Mouse (Mus musculus) brown adipose tissue, adult 24 weeks (tissue): ENCODE results near the gene Kcnq1. TPM values are rescaled to one million over a fixed set of nuclear protein-coding genes. Genes with fewer than 3 reads are reported as not detected.

Source experiments
- H3K27ac ChIP-seq: fragments of 200-500 bp; replicated peaks from 2 replicates; pipeline ENCODE4 v1.5.1; 2012; ENCODE audit warnings: low read depth, mild to moderate bottlenecking, low read length
- H3K4me1 ChIP-seq: fragments of 200-500 bp; 2 replicates; pipeline ENCODE4 v1.6.1; 2012; ENCODE audit warnings: low read length, mixed read lengths; ENCODE audit not compliant: control insufficient read depth, insufficient read depth, insufficient read length
- H3K4me3 ChIP-seq: fragments of 200-500 bp; 2 replicates; pipeline ENCODE4 v1.5.1; 2012; ENCODE audit warnings: low read depth, mild to moderate bottlenecking, low read length, moderate library complexity; ENCODE audit not compliant: insufficient read depth
- polyA plus RNA-seq: library from polyadenylated mRNA; stranded (reverse); fragments of >200 nt; gene quantifications from 2 replicates; pipeline ENCODE4 v1.2.4, GENCODE M21; 2012; ENCODE audit not compliant: missing spikeins, insufficient read depth, insufficient read length

Kcnq1 gene
- polyA plus RNA-seq, 1 experiment, result 0.36 TPM

- peaks cover 47% of the 10 kb centered on the region for H3K4me1 ChIP-seq
- H3K4me3 ChIP-seq, result no peak overlapping the region
- peak overlapping the region; percentile 45; the same call in 1 of the 2 replicates for H3K27ac ChIP-seq
These were observed 310.2 kb downstream of the Kcnq1 start for GRCm38 (mm10) chr7:143416406-143416805.

- 0 out of 2 replicates have a peak overlapping the region, but pooled peaks have one; percentile 5 for H3K27ac ChIP-seq
- H3K4me3 ChIP-seq, result no peak overlapping the region
These were observed 311.7 kb downstream of the Kcnq1 start for GRCm38 (mm10) chr7:143417875-143418274.

DNA sequence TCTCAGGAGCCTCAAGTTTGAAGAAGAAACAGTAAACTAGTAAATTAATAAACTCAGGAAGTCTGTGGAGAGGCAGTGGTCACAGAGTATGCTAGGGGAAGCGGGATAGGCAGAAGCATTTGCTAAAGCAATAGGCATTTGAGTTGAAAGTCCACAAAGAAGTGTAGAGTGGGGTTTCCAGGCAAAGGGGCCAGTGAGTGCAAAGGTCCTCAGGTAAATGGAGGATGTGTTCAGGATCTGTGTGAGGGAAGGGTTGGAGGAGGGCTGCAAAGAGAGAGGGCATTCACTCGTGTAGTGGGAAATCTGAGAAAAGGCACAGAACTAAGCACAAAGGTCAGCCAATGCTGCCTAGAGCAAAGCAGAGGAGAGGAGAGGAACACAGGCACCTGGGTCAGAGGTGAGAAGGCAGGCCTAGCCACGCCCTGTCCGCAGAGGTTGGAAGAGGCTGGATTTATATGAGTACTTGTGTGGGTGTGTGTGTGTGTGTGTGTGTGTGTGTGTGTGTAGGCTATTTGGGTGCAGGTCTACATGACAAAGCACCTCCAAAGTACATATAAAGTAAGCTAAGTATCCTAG, 313.5 kb downstream of the Kcnq1 start:
- no peak overlapping the region for H3K4me3 ChIP-seq
- H3K4me1 ChIP-seq, result peaks cover 28% of the 10 kb centered on the region
- no peak overlapping the region for H3K27ac ChIP-seq

More at GRCm38 (mm10) chr7:143417875-143418274, 311.7 kb downstream of the Kcnq1 start:
- H3K4me1 ChIP-seq, result peaks cover 37% of the 10 kb centered on the region

DNA sequence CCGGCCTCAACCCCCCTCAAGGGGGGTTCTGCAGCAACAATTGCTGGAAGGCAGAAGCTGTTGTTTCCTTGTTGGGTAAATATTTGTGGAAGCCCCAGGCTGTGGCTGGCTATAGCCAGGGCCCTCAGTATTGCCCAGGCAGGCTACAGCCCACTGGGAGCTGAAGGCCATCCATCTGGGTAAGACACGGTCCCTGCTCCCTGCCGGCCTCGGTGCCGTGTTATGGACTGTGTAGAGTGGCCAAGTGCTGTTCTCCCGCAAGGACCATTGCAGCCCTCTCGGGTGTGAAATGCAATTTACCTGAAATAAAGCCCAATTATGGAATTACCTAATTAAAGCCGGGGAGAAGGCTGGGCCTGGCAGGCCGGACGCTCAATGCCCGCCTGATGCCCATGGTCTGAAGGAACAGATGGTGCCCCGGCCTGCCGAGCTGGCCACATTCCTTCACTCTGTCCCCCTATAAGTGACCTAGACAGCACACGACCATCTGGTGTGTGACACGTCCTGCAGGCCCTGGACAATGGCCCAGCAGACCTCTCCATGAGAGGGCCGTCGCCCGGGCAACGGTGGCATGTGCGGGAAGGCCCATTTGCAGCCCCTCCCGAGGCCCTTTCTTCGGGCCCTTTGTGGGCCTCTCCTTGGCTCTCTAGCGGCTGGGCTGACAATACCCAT, 322.1 kb downstream of the Kcnq1 start:
- Histone ChIP-seq H3K4me3 (peak overlapping the region; percentile 1; the same call in 1 of the 2 replicates), H3K27ac (peak overlapping the region; percentile 60)

GRCm38 (mm10) chr7:143428814-143429499, 322.8 kb downstream of the Kcnq1 start:
- Histone ChIP-seq H3K27ac (peak overlapping the region; percentile 60), H3K4me3 (no peak overlapping the region)

More for the DNA sequence above, 322.1 kb downstream of the Kcnq1 start:
- H3K4me1 ChIP-seq, result peaks cover 20% of the 10 kb centered on the region

DNA sequence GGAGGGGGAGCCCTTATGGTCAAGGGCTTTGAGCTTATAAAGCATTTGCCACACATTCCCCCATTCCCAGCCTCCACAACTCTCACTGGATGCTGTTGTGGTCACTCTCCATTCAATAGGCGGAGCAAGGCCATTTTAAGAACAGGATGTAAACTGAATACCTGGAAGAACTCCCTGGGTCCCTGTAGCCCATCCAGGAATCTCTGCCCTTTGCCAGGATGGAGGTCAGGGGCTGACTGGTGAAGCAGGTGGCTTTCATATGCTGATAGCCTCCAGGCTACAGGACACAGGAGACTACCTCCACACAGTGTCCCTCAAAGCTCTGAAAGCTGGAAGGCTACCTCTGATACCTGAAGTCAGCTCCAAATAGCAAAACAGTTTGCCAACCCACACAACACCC, 326.5 kb downstream of the Kcnq1 start:
- Histone ChIP-seq H3K4me1 (peaks cover 19% of the 10 kb centered on the region), H3K4me3 (no peak overlapping the region), H3K27ac (peak overlapping the region; percentile 76)

More at GRCm38 (mm10) chr7:143428814-143429499, 322.8 kb downstream of the Kcnq1 start:
- peaks cover 23% of the 10 kb centered on the region for H3K4me1 ChIP-seq

DNA sequence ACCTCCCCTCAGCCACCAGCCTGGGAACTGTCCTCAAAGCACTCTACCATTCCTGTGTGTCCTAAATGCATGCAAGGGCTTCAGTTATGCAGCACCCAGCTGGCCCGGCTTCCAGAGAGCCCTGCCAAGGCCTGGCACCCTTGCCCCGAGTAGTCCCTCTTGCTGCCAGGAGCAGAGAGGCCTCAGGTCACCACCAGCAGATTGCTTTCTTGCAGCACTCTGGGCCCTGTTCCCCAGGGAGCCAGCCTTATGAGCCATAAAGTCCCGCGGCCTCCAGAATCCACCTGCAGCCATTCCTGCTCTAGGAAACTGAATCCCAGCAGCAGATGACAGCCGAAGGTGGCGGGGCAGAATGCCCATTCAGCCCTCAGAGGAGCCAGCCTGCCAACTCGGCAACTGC, 327.2 kb downstream of the Kcnq1 start:
- Histone ChIP-seq H3K4me3 (no peak overlapping the region), H3K4me1 (peaks cover 19% of the 10 kb centered on the region), H3K27ac (peak overlapping the region; percentile 66)

DNA sequence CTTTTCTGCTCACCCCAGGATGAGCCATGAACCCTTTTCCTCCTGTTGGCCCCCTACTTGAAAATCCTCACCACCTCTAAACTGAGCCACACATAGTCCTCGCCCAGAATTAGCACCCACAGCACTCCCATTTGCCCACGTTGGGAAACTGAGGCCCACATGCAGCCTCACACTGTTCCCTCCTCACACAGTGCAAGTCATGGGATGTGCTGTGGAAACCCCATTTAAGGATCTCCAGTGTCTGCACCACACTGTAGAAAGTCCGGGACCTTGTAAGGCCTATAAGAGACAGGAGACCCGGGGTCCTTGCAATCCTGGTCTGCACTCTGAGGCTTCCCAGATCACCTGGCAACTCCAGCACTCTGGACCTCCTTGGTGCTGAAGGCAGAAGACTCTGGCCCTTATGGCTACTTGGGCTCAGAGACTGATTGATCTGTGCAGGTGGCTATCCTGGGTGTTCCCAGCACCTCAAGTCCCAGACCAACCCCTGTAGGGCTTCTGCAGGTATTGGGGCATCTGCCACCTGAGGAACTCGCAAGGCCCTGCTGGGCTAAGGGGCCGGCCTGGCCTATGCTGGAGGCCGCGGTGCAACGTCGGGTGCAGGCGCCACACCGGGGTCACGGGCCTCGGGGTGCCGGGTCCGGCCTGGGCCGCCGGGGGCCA, 331.2 kb downstream of the Kcnq1 start:
- Histone ChIP-seq H3K27ac (no peak overlapping the region), H3K4me1 (peaks cover 10% of the 10 kb centered on the region), H3K4me3 (peak overlapping the region; percentile 32; the same call in 1 of the 2 replicates)

GRCm38 (mm10) chr7:143437894-143438581, 331.9 kb downstream of the Kcnq1 start:
- Histone ChIP-seq H3K4me1 (peaks cover 6% of the 10 kb centered on the region), H3K27ac (no peak overlapping the region), H3K4me3 (peak overlapping the region; percentile 32)

GRCm38 (mm10) chr7:143438965-143439364, 332.8 kb downstream of the Kcnq1 start:
- H3K4me1 ChIP-seq, result no peaks in the 10 kb centered on the region
- H3K27ac ChIP-seq, result no peak overlapping the region
- no peak overlapping the region for H3K4me3 ChIP-seq

GRCm38 (mm10) chr7:143444580-143444954, 338.4 kb downstream of the Kcnq1 start:
- Histone ChIP-seq H3K4me3 (no peak overlapping the region), H3K4me1 (no peaks in the 10 kb centered on the region), H3K27ac (no peak overlapping the region)

GRCm38 (mm10) chr7:143444955-143445648, 338.9 kb downstream of the Kcnq1 start:
- H3K27ac ChIP-seq, result no peak overlapping the region
- no peaks in the 10 kb centered on the region for H3K4me1 ChIP-seq
- H3K4me3 ChIP-seq, result peak overlapping the region; percentile 37

DNA sequence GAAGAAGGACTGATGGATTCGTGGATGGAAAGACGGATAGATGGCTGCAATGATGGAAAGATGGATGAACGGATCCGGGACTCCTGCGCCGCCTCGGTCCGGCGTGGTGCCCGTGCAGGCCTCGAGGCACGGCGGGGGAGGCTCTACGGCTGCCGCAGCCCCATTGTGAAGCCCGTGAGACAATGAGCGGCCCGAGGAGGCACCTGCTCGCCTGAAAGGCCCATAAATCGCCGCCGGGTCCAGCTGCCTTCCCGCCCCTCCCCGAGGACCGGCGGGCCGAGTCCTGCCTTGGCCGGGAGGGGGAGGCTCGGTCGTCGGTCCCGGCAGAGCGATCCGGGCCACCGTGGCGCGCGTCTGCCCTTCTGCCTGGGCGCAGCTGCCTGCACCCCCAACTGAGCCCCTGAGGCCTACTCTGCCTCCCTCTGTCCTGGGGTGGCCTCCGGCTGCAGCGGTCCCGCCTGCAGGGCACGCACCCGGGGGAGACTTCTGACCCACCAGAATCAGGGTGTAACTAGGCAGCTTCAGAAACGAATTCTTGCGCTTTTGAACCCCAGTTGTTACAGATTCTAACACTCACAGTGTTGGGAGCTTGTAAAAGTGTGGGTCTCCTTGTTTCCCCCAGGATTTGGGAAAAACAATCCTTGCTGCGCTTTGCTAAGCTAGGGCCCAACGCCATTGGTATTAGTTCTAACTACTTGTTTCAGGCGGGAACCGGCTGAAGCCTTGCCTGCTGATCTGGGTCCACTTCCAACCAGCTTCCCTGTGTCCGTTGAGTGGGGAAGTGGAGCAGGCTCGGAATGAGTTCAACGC, 339.7 kb downstream of the Kcnq1 start:
- Histone ChIP-seq H3K4me1 (no peaks in the 10 kb centered on the region), H3K4me3 (peak overlapping the region; percentile 37), H3K27ac (no peak overlapping the region)
